Mouse (Mus musculus) urinary bladder, adult 2 months (tissue): ENCODE data around the gene Fgd3. TPM values are rescaled to one million over a fixed set of nuclear protein-coding genes. Genes with fewer than 3 reads are reported as not detected.

Source experiments
- DNase-seq: peaks from one replicate; pipeline ENCODE4 v3.0.0; 2022; ENCODE audit warnings: low spot score
- polyA plus RNA-seq: library from polyadenylated mRNA; depleted of rRNA; stranded (reverse); fragments of >200 nt; gene quantifications from 2 replicates; pipeline ENCODE4 v1.2.3, GENCODE M21; 2012; rRNA removed

Fgd3 gene
- 6.2 and 7.2 TPM in 2 replicates for polyA plus RNA-seq

GRCm38 (mm10) chr13:49320040-49320439 is at the start of gene Fgd3:
Fgd3 (minus strand) TSS chr13:49320311.
- DNase-seq, result no peak

GRCm38 (mm10) chr13:49369404-49369803 is 49.3 kb upstream of the Fgd3 start:
- DNase-seq, result no peak

GRCm38 (mm10) chr13:49367657-49368440 is 47.7 kb upstream of the Fgd3 start:
- DNase-seq, result no peak

DNA sequence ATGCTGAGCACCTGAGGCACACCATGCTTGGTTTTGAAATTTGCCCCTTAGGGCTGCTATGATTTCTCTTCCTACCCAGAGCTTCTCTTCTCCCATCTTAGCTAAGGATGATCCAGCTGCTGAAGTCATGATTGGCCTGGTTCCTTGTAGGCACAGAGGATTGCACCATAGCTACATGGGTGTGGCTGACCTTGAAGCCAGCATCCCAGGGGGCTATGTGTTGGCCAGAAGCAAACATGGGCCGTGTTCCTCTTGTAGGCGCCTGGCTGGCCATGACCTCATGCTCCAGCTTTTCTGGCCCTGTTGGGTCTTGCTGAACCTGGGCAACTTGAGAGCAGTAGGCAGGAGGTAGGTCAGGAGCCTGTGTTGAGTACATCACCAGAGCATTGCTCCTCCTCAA is 44.6 kb upstream of the Fgd3 start:
- DNase-seq, result no peak

DNA sequence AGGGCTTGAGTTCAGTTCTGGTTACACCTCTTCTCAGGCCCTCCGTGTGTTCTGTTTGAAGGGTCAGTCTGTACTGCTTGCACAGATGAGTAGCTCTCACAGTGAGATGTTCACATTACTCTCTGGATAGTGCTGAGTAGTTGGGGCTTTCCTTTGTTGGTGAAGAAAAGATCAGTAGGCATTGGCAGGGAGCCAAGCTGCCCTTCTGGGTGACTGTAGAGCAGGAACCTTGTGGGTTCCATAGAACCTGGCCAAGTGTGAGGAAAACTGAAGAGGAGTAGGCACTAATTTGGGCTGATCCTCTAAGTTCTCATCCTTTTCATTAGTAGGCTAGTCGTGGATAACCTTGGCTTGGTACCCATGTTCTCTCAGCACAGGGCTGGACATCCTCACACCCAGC is 42.7 kb upstream of the Fgd3 start:
- no peak for DNase-seq

GRCm38 (mm10) chr13:49362364-49362763 is 42.3 kb upstream of the Fgd3 start:
- no peak for DNase-seq

GRCm38 (mm10) chr13:49360906-49361406 is 40.8 kb upstream of the Fgd3 start:
- DNase-seq, result no peak

DNA sequence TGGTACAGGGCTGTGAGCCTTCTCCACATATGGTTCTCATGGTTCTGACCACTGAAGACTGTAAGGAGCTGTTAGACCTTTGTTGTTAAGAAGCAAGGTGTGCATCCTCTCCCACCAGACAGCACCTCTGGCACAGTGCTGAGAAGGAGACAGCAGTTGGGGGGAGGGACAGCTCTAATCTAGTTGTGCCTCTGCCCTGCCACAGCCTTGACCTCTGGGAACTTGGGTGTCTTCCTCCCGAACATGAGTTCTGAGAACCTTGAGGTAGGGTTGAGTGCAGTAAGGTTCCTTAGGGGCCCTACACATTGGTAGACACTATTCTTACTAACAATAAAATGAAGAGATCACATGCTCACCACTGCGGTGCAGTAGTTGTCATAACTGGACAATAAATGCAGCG is 38.1 kb upstream of the Fgd3 start:
- DNase-seq, result no peak

- DNase-seq, result no peak
Measured at GRCm38 (mm10) chr13:49357367-49358026, 37.4 kb upstream of the Fgd3 start.

DNA sequence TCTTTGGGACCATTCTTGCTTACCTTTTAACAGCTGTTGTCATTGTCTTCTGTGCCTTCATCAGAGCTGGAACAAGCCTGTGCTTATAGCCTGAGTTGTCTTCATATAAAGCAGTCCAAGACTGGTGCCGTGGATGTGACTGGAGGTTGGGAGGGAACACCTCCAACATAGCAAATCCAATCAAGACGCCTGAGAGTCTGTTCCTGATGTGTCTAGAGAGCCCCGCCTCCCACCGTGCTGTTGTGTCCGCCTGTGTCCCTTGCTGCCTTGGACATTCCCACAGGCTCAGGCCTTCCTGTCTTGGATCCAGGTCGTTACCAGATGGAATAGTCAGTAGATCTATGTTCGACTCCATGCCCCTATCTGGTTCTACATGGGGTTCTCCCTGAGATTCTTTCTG is 36.0 kb upstream of the Fgd3 start:
- no peak for DNase-seq

DNA sequence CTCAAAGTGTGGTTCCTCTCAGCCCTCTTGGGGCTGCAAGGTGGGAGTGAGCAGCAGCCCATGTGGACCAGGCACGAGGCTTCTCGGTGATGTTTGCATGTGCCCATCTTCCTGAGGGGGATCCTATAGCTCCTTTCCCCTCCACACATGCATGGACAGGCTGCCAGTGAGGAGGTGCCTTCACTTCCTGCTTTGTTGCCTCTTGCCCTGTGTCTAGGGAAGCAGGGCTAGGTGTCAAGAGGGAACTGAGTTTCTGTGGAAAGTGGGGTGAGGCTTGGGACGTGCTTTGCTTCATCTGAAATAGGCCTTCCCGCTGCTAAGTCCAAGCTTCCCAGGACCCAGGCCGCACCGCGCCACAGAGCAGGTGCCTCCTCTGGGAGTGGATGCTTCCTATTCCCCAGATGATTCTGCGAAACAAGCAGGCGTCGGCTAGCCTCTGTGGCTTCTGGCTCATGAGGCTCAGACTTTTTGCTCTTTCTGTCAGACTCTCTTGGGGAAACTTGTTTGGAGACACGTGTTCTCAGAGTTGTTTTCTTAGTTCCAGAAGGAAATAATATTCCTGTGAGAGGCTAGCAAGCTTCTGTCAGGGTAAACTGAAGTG is 35.5 kb upstream of the Fgd3 start:
- DNase-seq, result no peak

GRCm38 (mm10) chr13:49353991-49354507 is 33.9 kb upstream of the Fgd3 start:
- DNase-seq, result no peak

GRCm38 (mm10) chr13:49353422-49353821 is 33.3 kb upstream of the Fgd3 start:
- no peak for DNase-seq

GRCm38 (mm10) chr13:49352581-49353159 is 32.6 kb upstream of the Fgd3 start:
- DNase-seq, result no peak

DNA sequence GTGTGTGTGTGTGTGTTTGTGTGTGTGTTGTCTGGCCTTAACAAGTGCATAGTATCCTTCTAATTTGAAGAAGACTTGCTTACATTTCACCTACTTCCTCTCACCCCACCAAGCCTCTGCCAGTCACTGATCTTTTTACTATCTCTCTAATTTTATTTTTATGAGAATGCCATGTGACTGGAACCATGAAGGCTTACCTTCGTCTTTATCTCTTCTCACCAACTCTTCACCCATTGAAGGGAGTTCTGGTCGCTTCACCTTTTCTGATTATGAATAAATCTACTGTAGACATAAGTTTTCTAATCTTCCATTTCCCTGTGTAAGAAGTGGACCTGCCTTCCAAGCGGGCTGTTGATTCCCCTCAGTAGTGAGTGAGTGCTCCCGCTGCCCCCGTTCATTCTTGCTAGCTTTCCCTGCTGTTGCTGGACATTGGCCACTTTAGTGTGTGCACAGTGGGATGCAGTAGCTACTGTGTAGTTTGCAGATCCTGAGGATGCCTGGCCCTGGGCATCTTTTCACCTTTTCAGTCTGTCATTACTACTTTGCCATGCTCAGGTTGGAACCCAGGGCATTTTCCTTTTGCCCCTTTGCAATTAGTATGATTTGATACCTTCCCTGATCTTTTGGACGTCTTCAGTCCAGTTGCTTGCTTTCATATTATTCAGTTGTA is 29.9 kb upstream of the Fgd3 start:
- no peak for DNase-seq

DNA sequence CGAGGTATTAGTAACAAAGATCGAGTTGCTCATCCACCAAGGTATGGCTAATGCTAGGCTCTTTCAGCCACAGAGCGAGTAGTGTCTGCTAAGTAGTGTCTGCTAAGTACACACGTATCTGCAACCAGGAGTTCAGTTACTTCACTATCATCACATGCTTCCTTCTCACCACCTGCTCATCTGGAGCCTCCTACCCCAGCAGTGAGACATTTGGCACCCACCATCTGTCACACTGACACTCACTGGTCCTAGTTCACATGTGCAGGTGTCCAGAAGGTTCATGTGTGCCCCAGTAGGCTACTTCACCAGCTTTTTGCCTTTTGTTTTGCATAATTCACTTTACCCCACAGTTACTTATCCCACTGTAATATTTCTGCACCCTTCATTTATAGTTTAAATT is 29.2 kb upstream of the Fgd3 start:
- DNase-seq, result no peak

- DNase-seq, result no peak
Measured at GRCm38 (mm10) chr13:49348522-49348921, 28.4 kb upstream of the Fgd3 start.

DNA sequence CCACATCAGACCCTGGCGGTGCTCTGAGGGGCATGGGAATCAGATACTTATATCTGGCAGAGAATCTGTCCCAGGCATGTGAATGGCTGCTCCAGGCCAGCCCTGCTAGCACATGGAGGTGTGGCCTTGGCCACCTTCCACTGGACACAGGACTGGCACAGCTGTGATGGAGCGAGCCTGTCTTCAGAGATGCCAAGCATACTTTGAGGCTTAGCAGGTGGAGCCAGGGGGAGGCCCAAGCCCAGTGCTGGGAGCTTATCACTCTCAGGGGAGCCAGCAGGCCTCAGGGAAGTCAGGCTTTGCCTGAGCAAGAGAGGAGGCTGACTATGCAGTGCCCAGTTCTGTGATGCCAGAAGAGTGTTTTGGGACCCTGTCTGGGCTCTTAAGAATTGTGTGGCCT is 25.4 kb upstream of the Fgd3 start:
- peak; percentile 36 for DNase-seq

- no peak for DNase-seq
Measured at GRCm38 (mm10) chr13:49344567-49344966, 24.5 kb upstream of the Fgd3 start.

DNA sequence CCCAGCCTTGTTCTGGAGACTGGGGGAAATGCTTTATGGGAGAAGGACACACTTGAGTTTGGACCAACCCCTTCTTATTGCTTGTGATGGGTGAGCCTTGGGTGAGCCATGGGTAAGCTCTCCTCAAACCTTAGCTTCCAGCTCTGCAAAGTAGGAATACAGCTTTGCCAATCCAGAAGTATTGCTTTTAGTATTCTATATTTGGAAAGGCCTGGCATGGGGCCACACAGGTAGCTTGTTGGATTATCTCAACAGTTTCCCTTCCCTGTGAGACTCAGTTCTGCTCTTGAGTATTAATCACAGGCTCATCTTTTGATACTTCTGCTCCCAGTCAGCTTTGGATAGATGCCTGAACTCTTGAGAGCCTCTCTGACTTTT is 22.6 kb upstream of the Fgd3 start:
- DNase-seq, result no peak

- DNase-seq, result no peak
Measured at GRCm38 (mm10) chr13:49341831-49342722, 22.0 kb upstream of the Fgd3 start.
